Mouse (Mus musculus) kidney, postnatal 0 days (tissue): Measurements from ENCODE around the gene Nrp1. TPM values are rescaled to one million over a fixed set of nuclear protein-coding genes. Genes with fewer than 3 reads are reported as not detected.

Experiments used
- ATAC-seq: fragments of 200-750 bp; cut with Nextera tagmentation; replicated peaks from 2 replicates; pipeline ENCODE4 v1.8.0; 2017; ENCODE audit warnings: low read depth, moderate number of reproducible peaks, moderate TSS enrichment, moderate library complexity; ENCODE audit not compliant: low FRiP score
- DNase-seq: peaks from one replicate; pipeline ENCODE4 v3.0.0-alpha.2; 2016; ENCODE audit warnings: low spot score
- H3K27ac ChIP-seq: fragments of 300-500 bp; sonication (generic); 2 replicates; pipeline ENCODE4 v1.5.1; 2014; ENCODE audit warnings: mild to moderate bottlenecking
- H3K27me3 ChIP-seq: fragments of 300-500 bp; sonication (generic); 2 replicates; pipeline ENCODE4 v1.6.1; 2014; ENCODE audit warnings: low read length, mixed read lengths; ENCODE audit not compliant: insufficient read depth
- H3K36me3 ChIP-seq: fragments of 300-500 bp; sonication (generic); 2 replicates; pipeline ENCODE4 v1.6.1; 2014; ENCODE audit warnings: low read length, mixed read lengths; ENCODE audit not compliant: insufficient read depth
- H3K4me1 ChIP-seq: fragments of 300-500 bp; sonication (generic); replicated peaks from 2 replicates; pipeline ENCODE4 v1.6.1; 2014; ENCODE audit warnings: antibody characterized with exemption, low read length, mixed read lengths; ENCODE audit not compliant: insufficient read depth
- H3K4me2 ChIP-seq: fragments of 300-500 bp; sonication (generic); 2 replicates; pipeline ENCODE4 v1.6.1; 2014; ENCODE audit warnings: mild to moderate bottlenecking, low read length, moderate library complexity, mixed read lengths
- H3K4me3 ChIP-seq: fragments of 300-500 bp; sonication (generic); replicated peaks from 2 replicates; pipeline ENCODE4 v1.5.1; 2014; ENCODE audit warnings: low read depth, low read length
- H3K9ac ChIP-seq: fragments of 300-500 bp; sonication (generic); 2 replicates; pipeline ENCODE4 v1.6.1; 2014; ENCODE audit warnings: low read depth, low read length
- H3K9me3 ChIP-seq: fragments of 300-500 bp; sonication (generic); replicated peaks from 2 replicates; pipeline ENCODE4 v1.6.1; 2016; ENCODE audit warnings: low read length, inconsistent platforms, mixed read lengths
- CTCF ChIP-seq: IDR thresholded peaks from 2 replicates; pipeline ENCODE4 v1.5.1; 2016; ENCODE audit warnings: antibody characterized with exemption, low read depth, mild to moderate bottlenecking, moderate library complexity
- WGBS: fragments of 180-500 bp; shearing (Covaris S2); extraction: QIAGEN DNeasy Blood & Tissue Kit; methylation state at CpG from one replicate; pipeline ENCODE4 v1.1.7; 2014; 5-methylcytosine and 5-hydroxymethylcytosine counted together
- polyA plus RNA-seq: library from polyadenylated mRNA; unstranded; fragments of >200 nt; fragmentation: Nextera tagmentation; extraction: Ambion mirVana; gene quantifications from 2 replicates; pipeline ENCODE4 v1.2.1, GENCODE M21; 2015

The Nrp1 gene
- polyA plus RNA-seq, 1 experiment from 2014 or later = 98.4 TPM

GRCm38 (mm10) chr8:128471186-128471585 lies 112.8 kb downstream of the Nrp1 start:
- DNase-seq = no peak
- no peak overlapping the region for H3K4me3 ChIP-seq
- TF ChIP-seq CTCF = no peak

GRCm38 (mm10) chr8:128472871-128473270 lies 114.5 kb downstream of the Nrp1 start:
- DNase-seq (no peak), ATAC-seq (no peak)
- Histone ChIP-seq H3K4me3 (no peak overlapping the region), H3K9me3 (no peaks in the 10 kb centered on the region), H3K27ac (no peak overlapping the region), H3K27me3 (no peaks in the 10 kb centered on the region), H3K4me1 (no peaks in the 10 kb centered on the region), H3K9ac (no peak overlapping the region), H3K4me2 (no peak overlapping the region), H3K36me3 (peaks cover 27% of the 10 kb centered on the region)
- TF ChIP-seq CTCF = no peak
- 89% methylated on average over 2 of the region's 2 CpGs for WGBS

More at GRCm38 (mm10) chr8:128471186-128471585, 112.8 kb downstream of the Nrp1 start:
- Histone ChIP-seq H3K4me1 (no peaks in the 10 kb centered on the region), H3K4me2 (no peak overlapping the region), H3K27ac (no peak overlapping the region), H3K27me3 (no peaks in the 10 kb centered on the region), H3K36me3 (peaks cover 19% of the 10 kb centered on the region), H3K9me3 (no peaks in the 10 kb centered on the region), H3K9ac (no peak overlapping the region)
- ATAC-seq = no peak
- WGBS = 92% methylated on average over 2 of the region's 2 CpGs

- ATAC-seq (no peak), DNase-seq (peak; percentile 50)
- Histone ChIP-seq H3K36me3 (peaks cover 22% of the 10 kb centered on the region), H3K4me3 (no peak overlapping the region), H3K27ac (no peak overlapping the region), H3K27me3 (no peaks in the 10 kb centered on the region), H3K9me3 (no peaks in the 10 kb centered on the region), H3K4me1 (no peaks in the 10 kb centered on the region), H3K4me2 (no peak overlapping the region), H3K9ac (no peak overlapping the region)
- TF ChIP-seq CTCF = no peak
- 52% methylated on average over 5 of the region's 5 CpGs for WGBS
These were observed 115.2 kb downstream of the Nrp1 start for GRCm38 (mm10) chr8:128473456-128474239.

GRCm38 (mm10) chr8:128474614-128475013 lies 116.2 kb downstream of the Nrp1 start:
- Histone ChIP-seq H3K9ac (no peak overlapping the region), H3K27me3 (no peaks in the 10 kb centered on the region), H3K4me2 (no peak overlapping the region), H3K9me3 (no peaks in the 10 kb centered on the region), H3K4me1 (no peaks in the 10 kb centered on the region), H3K36me3 (peaks cover 20% of the 10 kb centered on the region), H3K27ac (no peak overlapping the region), H3K4me3 (no peak overlapping the region)
- no peak for TF ChIP-seq CTCF
- DNase-seq = no peak
- 54% methylated on average over 2 of the region's 2 CpGs for WGBS
- no peak for ATAC-seq

GRCm38 (mm10) chr8:128476206-128476605 lies 117.8 kb downstream of the Nrp1 start:
- 62% methylated on average over 1 of the region's 1 CpGs for WGBS
- ATAC-seq = no peak

GRCm38 (mm10) chr8:128478017-128478416 lies 119.6 kb downstream of the Nrp1 start:
- no peak overlapping the region; the same call in 1 of the 2 replicates for H3K27ac ChIP-seq
- WGBS = 57% methylated on average over 4 of the region's 4 CpGs

More at GRCm38 (mm10) chr8:128476206-128476605, 117.8 kb downstream of the Nrp1 start:
- peaks cover 16% of the 10 kb centered on the region; the same call in 1 of the 2 replicates for H3K36me3 ChIP-seq
- no peaks in the 10 kb centered on the region for H3K27me3 ChIP-seq
- no peaks in the 10 kb centered on the region for H3K4me1 ChIP-seq
- H3K4me3 ChIP-seq = no peak overlapping the region
- no peak overlapping the region for H3K9ac ChIP-seq
- DNase-seq = no peak
- no peak for TF ChIP-seq CTCF
- H3K9me3 ChIP-seq = no peaks in the 10 kb centered on the region
- no peak overlapping the region for H3K27ac ChIP-seq
- H3K4me2 ChIP-seq = no peak overlapping the region

More at GRCm38 (mm10) chr8:128478017-128478416, 119.6 kb downstream of the Nrp1 start:
- no peak overlapping the region for H3K4me2 ChIP-seq
- TF ChIP-seq CTCF = no peak
- H3K27me3 ChIP-seq = no peaks in the 10 kb centered on the region
- H3K4me1 ChIP-seq = peaks cover under 1% of the 10 kb centered on the region; the same call in 1 of the 2 replicates
- H3K36me3 ChIP-seq = peaks cover 16% of the 10 kb centered on the region; the same call in 1 of the 2 replicates
- ATAC-seq = no peak
- H3K9me3 ChIP-seq = no peaks in the 10 kb centered on the region
- no peak for DNase-seq
- H3K4me3 ChIP-seq = no peak overlapping the region
- no peak overlapping the region for H3K9ac ChIP-seq
